Mouse (Mus musculus) A20 (cell line): ENCODE results near the gene Grm8.

Source experiments
- DNase-seq: peaks from one replicate; pipeline ENCODE4 v3.0.0-alpha.2; 2011; ENCODE audit warnings: low read depth, low spot score

Gene Grm8

DNA sequence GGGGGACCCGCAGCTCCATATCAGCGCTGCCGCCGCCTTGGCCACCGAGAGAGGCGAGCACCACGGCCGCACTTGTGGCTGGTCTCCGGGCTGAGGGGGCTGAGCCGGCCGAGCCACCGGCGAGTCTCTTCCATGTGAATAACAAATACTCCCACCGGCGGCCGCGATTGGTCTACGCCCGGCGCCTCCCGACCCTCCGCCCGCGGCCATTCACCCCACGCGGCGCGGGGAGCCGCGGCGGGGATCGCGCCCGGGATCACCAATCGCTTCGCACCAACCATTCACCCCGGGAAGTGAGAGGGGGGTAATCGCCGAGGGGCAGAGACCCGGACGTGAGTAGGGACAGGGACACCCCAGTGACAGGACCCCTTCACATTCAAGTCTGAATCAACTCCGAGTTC, at the start of gene Grm8:
Gene Grm8, minus strand, starts transcription at position 178 of the 401 bp plus-strand sequence.
- DNase-seq = peak; percentile 69

DNA sequence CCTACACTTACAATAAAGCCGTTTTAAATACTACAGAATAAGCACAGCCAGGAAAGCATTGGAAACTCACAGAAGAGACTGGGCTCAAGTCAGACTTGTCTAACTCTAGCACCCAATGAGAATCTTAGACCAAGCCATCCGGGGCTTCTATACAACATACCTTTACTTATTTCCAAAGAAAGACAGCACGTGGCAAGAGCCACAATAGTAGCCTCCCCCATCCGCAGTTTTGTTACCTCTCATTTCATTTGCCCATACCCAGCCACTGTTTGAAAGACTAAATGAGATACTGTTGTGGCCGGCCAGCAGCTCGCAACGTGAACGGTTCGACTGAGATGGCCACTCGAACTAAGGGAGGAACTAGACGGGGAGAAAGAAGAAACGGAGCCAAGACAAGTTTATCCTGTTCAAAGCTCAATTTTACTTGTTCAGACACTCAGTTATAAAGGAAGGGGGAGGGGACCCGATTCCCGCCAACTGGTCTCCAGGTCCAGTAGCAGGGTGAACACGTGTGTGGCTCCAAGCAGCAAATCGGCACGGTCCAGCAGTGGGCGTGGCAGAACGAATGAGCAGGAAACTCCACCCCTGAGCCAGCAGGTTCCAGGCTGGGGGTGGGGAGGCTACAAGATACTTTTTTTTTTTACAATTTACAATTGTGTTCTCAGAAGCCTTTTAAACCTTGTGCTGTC, 35.0 kb upstream of the Grm8 start:
- DNase-seq = no peak

DNA sequence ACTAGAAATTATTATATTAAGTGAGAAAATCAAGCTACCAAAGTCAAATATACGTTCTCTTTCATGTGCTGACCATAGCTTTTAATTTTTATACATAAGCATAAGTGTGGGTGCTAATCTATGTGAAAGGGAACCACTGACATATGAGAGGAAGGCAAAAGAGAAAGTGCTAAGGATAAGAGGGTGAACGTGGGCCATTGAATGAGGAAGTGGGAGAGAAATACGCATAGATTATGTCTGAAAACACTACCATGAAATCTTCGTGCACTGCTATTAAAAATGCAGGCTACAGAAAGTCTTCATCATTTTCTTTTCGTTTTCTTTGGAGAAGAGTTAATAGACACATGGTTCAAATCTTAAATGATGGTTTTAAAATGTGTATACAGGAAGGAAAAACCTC, 25.4 kb upstream of the Grm8 start:
- DNase-seq = peak; percentile 43

DNA sequence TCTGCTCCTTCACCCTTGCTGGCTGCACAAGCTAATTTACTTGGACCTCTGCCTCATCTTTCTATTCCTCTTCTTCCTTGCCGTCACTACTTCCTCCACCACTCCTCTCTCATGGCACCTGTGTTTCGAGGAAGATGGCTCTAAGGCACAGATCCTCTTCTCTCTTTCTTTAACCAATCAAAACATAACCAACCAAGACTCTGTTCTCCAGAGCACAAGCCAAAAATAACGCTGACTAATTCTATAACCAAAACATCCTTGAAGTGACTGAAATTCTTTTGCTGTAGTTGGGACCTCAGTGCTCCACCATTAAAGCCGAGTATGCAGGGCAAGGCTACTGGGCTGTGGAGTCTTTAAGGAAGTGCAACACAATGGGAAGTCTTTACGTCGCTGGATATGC, 11.5 kb upstream of the Grm8 start:
- DNase-seq = peak; percentile 25

DNA sequence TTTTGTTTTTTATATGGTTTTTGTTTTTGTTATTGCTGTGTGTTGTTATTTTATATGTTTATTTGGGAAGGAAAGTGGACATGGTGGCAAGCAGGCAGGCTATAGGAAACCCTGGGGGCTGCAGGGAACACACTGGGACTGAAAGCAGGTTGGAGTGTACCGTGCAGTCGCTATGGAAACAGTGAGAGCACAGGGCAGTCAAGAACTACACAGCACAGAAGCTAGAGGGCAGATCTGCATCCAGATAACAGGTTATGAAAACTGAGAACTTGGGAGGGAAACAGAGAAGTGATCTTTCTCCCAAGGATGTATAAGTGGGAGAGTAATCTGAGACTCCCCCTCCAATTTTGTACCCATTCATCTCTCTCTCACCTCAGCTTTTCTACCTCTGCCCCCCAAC, 7.4 kb upstream of the Grm8 start:
- peak; percentile 21 for DNase-seq

DNA sequence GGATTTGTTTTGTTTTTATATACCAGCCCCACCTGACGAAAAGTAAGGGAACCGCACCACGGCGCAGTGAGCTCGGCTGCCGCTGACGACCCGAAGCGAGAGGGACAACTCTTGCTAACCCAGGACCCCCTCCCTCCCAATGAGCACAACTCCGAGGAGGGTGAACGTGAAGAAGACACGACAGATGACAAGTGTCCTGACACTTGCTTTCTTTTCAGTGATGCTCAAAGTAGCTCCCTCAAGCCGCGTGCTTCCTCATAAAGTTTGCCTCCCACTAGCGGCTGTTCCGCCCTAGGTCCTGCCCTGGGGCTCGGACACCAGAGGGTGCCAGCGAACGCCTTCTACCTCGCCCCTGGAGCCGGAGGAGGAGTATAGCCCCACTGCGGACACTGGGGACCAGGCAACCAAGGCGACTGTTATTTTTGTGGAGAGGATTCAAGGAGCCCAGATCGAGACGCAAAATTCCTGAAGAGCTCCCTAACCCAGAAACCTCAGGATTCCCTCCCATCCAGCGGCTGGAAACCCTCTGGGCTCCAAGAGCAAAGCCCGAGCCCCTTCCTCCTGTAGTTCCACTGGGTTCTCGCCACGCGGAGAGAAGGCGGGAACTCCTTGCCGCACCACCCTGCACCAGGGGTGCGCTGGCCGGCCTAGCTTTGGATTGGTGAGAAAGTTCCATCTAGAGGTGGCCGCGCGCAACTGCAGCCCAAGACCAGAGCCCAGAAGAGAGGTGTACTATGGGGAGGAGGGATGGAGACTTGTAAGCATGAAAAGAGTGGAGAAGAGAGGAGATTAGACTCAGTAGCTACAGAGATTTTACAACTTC, 644 bp upstream of the Grm8 start:
- peak; percentile 91 for DNase-seq

DNA sequence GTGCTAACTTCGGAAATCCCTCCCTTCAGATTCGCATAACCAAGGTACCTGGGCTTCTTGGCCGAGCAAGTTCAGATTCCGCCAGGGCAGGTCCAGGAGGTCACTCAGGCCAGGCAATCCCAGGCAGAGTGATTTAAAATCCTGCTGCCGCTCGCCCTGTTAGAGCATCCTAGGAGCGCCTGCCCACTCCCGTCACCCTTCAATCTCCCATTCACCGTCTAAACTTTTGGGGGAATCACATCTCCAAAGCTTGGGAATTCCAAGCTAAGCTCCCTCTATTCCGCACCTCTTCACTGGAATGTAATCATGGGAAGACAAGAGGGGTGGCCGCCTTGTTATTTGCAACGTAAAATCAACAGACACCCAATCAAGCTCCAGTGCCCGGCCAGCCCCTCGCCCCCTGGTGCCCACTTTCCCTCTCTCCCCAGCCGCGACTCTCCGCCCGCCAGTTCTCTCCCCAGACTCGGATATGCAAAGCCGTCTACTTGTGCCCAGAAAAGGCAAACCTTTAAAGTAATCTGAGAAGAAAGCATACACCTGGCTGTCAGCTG, 652 bp downstream of the Grm8 start:
- peak; percentile 5 for DNase-seq

DNA sequence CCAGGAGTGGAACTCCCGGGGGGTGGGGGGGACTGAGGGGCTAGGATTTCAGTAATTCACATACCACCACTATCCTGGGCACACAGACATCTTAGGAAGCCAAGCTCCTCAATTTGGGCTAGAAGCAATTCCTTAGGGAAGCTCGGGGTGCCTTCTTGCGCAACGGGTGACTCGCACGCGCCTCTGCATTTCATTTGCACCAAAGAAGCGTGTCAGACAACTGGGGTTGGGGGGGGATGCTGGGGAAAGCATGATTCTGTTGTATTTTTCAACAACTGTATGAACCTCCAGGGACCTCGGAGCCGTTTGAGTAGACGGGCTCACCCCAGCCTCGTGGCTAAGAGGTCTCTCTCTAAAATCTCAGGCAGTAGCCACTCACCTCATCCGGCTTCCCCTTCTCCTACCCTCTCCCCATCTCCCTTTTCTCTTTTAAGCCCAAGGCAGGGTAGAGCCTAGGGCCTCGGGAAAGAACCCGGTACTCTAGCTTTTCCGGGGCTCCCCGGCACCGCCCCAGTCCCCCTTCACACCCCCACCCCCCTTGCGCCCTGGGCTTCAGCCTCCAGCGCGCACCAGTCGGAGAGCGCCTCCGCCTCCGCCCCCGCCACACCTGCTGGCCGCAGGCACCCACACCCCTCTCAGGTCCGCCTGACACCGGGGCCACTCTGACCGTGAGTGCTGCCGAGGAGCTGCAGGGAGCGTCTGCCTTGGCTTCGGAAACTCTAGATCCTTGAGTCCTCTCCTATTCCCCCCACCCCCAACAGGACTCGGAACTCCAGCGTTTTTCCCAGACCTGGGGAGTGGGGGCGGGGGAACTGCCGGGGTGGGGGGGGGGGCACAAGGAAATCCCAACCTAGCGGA, 1.5 kb downstream of the Grm8 start:
- DNase-seq = peak; percentile 22

DNA sequence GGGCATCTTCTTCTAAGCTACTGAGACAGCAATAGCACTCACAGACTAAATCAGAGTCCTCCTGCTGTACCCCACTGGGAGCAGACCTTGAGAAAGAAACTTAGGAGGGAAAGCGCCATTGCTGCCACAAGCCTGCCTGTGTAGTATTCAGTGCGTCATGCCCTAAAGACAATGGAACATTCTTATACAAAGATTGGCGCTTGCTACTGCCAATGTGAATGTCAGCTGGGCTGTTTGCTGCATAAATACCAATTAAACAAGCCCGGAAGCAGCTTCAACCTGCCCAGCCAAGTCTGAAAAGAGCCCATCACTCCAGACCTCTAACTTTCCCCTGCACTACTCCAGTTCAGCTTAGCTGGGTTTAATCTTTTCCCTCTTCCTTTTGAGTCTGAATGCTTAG, 2.9 kb downstream of the Grm8 start:
- DNase-seq = no peak

DNA sequence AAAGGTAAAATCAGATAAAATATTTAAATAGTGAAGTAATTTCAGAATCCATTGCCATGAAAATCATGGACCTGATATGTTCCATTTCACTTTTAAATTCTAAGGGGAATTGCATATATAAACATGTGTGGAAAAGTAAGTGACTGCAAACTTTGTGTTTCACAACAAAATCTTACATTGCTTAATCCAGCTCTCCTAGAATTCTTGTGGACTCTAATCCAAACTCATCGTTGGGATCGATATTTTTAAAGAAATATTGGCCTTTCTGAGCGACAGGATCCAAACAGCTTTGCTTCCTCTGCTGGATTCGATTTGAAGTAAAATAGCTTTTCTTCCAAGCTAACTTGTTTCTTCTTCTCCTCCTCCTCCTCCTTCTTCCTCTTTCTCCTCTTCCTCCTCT, 6.1 kb downstream of the Grm8 start:
- no peak for DNase-seq

DNA sequence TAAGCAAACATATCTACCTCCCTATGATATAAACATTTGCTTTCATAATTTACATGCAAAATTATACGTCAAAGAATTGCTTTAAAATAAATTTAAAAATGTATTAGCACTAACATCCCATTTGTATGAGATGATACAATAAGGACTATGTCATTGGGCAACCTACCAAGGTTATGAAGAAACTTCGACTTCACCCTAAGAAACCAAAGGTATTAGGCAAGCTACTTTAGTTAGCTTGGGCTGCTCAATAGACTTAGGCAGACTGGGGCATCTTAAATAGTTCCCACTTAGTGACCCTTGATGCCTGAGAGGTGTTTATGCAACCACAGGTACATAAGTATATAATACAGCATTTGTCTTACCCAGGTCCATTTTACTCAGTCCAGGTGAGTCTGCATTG, 19.5 kb downstream of the Grm8 start:
- DNase-seq = no peak

DNA sequence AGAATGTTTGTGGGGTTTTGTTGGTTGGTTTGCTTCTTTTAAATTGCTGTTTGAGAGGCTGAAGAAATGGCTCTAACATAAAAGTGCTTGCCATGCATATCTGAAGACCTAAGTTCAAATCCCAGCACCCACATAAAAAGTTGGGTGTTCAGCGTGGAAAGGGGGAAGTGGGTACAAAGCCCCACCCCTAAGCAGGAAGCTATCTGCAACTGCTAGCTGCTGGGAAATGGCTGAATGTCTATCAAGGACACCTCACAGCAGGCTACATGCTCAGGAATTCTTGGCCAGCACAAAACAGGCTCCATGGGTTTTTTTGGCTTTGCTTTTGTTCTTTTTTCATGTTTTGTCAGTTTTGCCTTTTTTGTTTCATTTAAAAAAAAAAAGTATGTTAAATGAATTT, 20.1 kb downstream of the Grm8 start:
- DNase-seq = no peak

DNA sequence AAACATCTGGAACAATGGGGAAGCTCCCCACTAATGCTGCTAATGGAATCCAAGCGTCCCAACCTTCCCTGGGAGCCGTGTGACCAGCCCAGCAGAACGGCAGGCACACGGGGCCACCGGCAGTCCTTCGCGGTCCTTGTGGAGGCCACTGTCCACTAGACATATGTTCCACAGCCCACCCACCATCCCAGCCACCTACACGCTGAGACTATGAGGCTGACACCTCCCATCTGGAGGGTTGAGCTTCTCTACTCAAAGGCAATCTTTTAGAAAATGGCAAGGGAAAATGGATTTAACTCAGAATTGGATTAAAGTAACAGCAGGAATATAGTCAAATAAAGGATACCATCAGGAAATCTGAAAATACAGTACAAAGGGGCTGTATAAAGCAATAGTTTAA, 23.4 kb downstream of the Grm8 start:
- DNase-seq = no peak

DNA sequence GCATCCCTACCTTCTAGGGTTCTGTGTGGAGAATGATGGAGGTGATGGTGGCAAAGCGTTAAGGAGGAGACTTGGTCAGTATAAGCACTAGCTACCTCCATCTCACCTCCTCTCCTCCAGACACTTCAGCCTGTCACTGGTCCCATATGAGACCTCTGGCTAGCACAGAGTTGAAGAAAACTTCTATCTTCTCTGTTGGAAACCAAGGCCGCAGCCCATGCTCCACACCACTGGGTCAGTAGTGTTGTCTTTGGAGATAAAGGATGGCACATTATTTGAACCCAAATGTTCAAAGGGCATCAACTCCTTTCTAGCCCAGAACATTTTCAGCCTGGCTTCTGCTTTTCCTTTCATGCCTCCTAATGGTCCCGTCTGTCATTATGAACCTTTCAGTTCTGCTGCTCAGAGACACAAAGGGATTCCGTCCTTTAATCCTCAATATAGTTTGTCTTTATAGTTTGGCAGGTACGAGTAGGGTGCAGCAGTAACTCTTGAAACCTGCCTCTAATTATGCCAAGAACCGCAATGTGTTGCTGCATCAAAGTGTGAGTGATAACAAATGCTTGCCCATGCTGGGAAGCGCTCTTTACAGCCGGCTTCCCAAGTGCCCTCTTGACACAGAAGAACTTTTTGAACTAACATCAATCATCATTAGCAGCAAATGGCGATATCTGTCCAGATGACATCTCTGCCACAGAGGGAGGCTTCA, 32.2 kb downstream of the Grm8 start:
- no peak for DNase-seq

DNA sequence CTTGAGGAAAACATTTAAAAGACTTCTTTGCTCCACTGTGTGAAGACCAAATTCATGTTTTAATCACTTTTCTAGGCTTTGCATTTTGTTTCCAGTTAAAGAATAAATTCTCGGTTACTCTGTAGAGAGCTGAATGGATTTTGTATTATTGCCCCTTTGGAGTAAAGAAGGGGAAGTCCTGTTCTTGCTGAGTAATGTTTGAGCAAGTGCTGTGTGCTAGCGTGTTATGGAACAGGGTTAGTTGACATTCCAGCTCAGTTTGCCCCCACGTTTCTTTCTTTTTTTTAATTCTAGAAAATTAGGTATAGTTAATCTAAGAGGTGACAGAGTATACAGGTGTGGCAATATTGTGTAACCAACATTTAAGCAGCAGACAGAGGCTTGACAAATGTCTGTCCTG, 35.0 kb downstream of the Grm8 start:
- no peak for DNase-seq

DNA sequence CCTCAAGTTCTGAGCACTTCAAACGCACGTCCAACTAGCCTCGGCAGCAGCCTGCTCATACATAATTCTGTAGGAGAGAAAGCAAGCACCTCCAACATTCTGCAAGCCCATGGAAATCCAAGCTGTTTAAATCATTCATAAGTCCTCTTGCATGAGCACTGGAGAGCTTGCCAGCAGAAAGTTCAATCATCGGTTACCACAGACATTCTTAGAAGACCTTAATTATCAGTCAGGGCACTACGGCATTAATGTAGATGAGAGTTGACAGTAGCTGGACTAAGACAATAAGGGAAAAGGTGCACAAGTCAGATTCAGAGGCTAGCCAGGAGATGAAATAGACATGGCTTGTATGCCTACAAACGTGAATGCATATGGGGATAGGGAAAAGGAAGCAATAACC, 42.5 kb downstream of the Grm8 start:
- DNase-seq = no peak

DNA sequence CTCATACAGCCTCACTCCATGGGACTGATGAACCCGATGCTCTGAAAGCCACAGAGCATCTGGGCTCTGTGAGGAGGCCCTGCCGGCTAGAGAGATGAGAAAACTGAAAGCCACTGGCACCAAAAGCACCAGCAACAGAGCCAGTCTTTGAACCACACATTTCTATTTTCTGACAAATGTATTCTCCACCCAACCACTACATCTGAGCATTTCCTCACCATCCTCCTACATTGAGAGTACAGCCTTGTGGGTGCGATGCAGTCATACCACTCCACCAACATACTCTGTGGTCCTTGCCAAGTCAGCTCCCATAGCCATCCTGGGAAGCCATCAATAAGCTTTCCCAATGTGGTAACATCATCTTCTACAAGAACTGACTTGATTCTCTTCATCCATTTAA, 43.1 kb downstream of the Grm8 start:
- DNase-seq = no peak

DNA sequence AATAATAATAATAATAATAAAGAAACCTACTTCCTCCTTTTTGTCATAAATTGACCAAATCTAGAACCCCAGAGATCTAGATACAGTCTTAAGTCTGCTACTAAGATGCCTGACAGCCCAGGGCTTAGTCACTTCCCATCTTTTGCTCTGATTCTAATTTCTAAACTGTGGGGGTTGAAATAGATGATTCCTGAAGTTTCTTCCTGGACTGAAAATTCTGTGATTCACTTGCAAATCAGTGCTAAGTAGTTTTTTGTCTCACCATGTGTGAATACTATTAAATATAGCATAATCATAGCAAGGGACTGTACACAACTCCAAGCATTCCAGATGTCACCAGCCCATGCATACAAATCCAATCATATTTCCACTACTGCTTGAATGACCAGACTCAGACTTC, 44.0 kb downstream of the Grm8 start:
- no peak for DNase-seq

DNA sequence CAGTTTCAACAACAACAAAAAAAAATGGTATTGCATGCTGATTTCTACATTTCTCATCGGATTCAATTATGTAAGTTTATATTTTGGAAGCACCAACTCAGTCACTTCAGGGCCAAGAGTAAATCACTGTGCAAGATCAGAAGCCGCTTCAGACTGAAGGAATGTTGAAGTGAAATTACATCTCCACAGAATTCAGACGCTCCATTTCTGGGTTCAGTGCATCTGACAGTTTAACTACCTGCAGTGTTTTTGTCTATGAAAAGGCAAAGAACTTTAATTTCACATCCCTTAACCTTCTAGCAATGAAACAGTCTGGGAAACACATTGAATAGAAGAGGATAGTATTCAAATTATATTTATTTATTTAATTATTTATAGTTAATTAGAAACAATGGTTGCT, 59.4 kb downstream of the Grm8 start:
- DNase-seq = no peak

DNA sequence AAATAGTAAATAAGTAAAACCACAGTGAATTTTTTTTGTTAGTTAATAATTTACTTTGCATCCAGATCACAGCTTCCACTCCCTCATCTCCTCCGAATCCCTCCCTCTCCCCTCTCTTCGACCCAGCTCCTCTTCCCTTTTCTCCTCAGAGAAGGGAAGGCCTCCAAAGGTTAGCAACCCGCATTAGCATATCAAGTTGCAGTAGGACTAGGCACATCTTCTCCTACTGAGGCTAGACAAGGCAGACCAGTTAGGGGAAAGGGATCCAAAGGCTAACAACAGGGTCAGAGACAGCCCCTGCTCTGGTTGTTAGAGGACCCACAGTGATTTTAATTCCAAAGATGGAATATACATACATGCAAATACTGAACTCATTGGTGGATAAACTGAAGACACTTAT, 60.5 kb downstream of the Grm8 start:
- no peak for DNase-seq

DNA sequence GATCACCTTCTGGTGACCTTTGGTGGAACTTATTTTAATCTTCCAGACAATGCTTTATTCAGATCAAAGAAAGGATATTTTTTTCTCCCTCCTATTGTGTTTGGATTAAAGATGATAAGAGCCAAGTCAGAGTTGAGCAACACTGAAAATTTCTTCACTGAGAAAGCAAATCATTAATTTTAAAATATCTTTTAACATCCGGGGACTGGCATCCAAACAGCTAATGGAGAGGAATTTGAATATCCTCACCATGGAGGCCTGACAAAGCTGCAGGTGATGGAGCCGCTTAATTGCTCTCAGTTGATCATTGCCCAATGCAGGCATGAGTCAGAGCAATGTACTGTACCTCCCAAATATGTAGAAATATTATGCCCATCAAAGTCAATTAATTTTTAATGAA, 83.0 kb downstream of the Grm8 start:
- DNase-seq = no peak
